Mouse (Mus musculus) CD8-positive naive resting alpha-beta T cell, adult 2 months (primary cell): ENCODE results near the gene Pold3.
"Not testable (repeated sequence)": the region's sequence is repeated elsewhere in the genome, so short reads cannot be mapped to it uniquely, and the experiment has no call there.

Experiments
- DNase-seq, 2 experiments: peaks; one replicate each; pipeline ENCODE4 v3.0.0; 2022; ENCODE audit warnings: low read depth in 2 of 2, low spot score in 2 of 2

Gene Pold3

DNA sequence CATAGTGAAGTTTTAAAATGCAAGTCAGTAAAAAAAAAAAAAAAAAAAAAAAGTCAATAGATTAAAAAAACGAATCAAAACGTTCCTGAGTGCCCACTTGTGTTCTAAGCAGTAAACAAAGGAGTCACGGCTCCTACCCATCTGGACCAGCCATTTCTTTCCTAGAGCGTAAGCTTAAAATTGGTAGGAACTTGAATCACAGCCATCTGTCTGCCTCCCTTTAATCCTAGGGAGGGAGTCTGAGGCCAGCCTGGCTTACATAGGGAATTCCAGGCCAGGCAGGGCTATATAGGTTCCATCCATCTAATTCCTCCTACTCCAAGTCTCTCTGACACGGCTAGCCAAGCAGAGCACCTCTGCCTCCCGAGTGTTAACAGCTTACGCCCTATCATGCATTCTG, 7.5 kb downstream of the Pold3 start:
- DNase-seq, result no peak

DNA sequence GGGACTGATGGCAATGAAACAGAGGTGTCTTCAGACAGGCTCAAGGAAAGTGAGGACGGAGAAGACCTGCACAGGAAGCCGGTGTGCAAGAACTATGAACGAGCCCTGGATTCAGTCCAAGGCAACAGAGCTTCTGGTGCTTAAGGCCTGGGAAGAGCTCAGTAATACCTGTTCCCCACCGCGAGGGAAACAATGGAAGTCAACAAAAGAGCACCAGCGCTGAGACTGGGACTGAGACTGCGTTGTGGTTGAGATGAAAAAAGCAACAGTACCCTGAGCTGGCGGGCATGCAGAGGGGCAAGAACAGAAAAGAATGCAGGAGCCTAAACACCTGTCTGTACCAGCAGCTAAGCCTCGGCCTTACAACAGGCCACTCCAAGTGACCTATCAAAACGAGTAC, 9.9 kb downstream of the Pold3 start:
- no peak for DNase-seq

DNA sequence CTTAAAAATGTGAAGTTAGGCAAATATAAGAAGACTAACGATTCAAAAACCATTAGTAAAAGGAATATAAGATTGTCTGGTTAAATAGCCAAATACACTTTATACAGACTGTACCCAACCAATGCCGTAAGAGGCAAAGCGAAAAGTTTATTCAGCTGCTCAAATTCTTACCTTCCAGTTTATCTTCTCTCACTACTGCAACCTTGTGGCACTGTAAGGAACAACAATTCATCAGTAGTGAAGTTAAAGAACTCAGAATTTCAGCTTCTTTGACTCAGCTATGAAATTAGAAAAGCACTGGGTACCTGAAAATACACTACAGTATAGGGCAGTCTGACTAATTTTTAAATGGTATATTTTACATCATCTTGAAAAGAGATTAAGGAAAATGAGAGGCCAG, 13.0 kb downstream of the Pold3 start:
- no peak for DNase-seq

- DNase-seq, result no peak
These were observed 16.7 kb downstream of the Pold3 start for GRCm38 (mm10) chr7:100104677-100105076.

- DNase-seq, result no peak
These were observed 21.3 kb downstream of the Pold3 start for GRCm38 (mm10) chr7:100100031-100100595.

DNA sequence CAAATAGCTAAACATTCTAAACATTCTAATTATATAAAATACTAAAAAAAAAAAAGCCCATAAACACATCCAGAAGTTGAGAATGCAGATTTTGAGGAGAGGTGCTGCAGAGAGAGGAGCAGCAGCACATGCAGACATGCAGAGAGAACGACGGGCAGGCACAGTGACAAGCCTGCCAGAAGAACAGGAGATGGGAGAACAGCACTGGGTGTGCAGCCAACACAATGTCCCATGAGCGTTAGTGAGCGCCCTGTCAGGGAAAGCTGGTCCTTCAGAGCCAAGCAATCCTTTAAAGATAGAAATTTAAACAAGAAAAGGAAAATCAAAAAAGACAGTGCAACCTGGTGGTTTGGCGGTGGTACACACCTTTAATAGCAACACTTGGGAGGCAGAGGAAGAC, 34.5 kb downstream of the Pold3 start:
- DNase-seq, result no peak

DNA sequence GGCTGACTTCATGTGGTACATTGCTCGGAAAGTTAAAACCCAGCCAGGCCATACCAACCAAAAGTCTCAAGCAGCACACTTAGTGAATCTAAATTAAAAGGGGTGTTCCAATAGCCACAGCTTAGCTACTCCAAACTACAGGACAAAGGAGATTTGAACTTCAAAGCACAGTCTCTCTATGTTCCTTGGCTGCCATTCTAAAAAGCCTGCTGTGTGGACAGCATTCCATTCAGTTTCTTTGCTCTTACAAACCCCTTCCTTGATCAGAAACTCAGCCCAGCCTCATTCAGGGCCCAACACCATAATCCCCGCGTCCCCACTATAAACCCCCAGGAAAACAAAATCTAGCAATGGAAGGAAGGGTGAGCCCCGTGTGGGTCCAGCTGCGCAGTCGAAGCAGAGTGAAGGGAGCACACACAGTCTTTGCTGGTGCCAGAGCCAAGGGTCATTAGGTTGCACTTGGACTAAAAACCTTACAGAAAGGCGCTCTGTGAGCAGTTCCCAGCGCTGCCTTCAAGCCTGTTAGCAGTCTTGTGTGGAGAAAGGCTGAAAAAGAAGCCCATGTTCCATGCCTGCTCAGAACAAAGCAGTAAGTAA, 35.1 kb downstream of the Pold3 start:
- no peak for DNase-seq

- no peak for DNase-seq
These were observed 37.6 kb downstream of the Pold3 start for GRCm38 (mm10) chr7:100083812-100084211.

- DNase-seq, result no peak
These were observed 38.5 kb downstream of the Pold3 start for GRCm38 (mm10) chr7:100082836-100083235.

DNA sequence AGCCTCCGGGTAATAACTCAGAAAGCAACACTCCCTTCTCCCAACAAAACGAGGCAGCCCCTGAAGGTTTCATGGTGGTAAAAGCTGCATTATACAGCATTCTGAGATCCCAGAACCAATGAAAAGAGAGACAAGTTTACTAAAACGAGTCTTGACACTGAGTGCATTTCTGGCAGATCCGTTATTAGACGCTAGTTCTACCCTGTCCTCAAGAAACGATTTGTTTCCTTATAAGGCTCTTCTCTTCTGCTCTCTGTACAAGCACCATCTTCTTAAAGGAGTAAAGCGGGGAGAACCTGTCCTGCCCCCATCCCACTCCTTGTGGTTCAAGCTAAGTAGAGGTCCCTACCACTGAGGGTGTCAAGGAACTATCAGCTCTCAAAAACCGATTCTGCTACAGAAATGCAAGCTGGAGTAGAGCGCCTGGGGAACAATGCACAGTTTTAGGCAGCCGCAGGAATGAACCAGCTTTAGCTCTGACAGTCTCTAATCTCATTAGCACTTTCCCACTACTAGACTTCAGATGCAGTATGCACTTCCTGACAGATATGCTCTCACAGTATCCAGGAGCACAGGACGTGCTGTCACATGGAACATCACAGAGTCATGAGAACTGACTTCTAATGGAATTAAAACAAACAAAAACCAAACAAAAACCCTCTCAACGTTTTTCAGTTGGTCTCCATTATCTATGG, 41.1 kb downstream of the Pold3 start:
- DNase-seq, result no peak

DNA sequence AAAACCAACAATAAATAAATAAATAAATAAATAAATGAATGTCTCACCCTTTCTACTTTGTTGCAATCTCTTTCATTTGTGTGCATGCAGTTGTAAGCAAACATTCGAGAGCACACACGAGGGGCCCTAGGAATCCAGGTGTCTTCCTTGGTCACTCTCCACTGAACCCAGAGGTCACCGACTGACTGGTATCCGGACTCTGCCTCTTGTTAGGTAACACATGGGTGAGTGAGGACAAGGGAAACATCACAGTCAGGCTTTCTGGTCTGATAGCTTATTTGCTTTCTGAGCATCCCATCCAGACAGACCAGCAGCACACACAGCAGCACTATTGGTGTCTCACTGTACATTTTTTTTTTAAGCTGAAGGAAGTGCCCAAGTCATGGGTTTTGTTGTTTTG, 44.3 kb downstream of the Pold3 start:
- DNase-seq, result no peak

- DNase-seq, result no peak
These were observed 45.1 kb downstream of the Pold3 start for GRCm38 (mm10) chr7:100076296-100076695.

- DNase-seq, result no peak
These were observed 47.4 kb downstream of the Pold3 start for GRCm38 (mm10) chr7:100073959-100074358.

DNA sequence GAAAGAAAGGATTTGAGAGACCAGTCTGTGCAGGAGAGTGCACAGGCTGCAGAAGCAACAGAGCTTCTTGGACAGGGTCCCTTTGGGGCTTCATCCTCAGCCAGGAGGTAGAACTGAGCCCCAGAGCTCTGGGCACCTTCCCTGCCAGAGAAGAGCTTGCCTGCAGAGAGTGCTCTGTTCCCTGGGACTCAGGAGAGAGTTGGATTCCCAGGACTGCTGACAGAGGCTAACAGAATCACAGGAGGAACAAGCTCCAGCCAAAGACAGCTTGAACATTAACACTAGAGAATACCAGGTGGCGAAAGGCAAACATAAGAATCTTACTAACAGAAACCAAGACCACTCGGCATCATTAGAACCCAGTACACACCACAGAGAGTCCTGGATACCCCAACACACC, 68.4 kb downstream of the Pold3 start:
- DNase-seq, result not testable (repeated sequence)

DNA sequence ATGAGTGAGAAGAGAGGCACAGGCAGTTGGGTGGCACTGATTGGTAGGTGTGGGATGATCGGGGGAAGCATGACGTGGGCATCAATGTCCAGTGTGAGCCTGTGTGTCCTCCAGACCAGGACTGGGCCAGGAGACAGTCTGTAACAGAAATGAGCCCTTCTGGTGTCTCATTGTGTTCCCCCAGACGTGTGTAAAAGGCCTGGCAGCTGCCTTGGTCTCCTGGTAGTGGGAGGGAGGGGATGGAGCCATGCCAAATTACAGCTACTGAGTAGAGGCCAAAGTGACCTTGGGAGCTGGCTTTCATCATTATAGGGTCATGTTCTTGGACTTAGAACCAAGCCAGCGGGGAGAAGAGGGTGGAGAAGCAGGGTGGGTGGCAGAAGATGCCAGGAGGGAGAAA, 69.5 kb downstream of the Pold3 start:
- DNase-seq, result no peak

DNA sequence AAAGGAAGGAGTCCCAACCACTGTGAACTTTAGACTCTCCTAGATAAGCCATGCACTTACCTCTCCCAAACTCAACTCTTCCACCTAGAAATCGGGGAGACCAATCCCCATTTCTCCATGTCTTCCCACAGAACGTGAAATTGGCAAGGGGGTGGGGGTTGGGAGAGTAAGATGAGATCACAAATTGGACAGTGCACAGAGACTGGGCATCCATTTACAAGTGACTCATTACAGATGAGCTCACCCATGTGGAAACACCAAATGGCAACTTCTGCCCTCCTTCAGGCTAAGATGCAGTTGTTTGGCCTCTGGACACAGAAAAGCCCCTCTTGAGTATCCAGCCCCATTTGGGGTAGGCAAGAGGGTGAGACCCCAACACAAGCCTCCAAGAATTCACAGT, 74.9 kb downstream of the Pold3 start:
- no peak for DNase-seq

- no peak for DNase-seq
These were observed 77.7 kb downstream of the Pold3 start for GRCm38 (mm10) chr7:100043605-100044031.

- DNase-seq, result no peak
These were observed 78.3 kb downstream of the Pold3 start for GRCm38 (mm10) chr7:100043096-100043495.

GRCm38 (mm10) chr7:100042120-100042519, 79.2 kb downstream of the Pold3 start:
- DNase-seq, result no peak

DNA sequence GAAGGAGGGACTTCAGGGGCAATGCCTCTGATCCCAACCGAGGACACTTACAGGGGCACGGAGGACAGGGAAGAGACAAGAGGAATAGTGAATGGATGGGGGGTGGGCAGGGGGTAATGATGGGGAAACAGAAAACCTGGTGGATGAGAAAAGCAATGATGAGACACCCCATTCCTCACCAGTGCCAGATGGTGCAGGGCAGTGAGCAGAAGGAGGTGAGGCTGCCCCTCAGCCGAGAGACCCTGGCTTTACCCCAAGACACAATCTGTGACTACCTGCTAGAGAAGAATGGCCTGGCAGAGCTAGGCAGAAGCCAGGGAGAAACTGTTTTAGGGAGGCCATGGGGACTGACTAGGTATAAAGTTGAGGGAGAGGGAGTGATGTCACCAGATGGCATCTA, 84.9 kb downstream of the Pold3 start:
- no peak for DNase-seq

- DNase-seq, result no peak
These were observed 85.3 kb downstream of the Pold3 start for GRCm38 (mm10) chr7:100036050-100036449.

GRCm38 (mm10) chr7:100034815-100035463, 86.4 kb downstream of the Pold3 start:
- no peak for DNase-seq
